Mouse (Mus musculus) kidney, postnatal 4 days (tissue): ENCODE measurements around the gene Mgmt.
A peak's percentile ranks its signal among the peaks of the same experiment; 100 is the strongest.

Source experiments
- DNase-seq, 2 experiments: peaks; one replicate each; pipeline ENCODE4 v3.0.0; 2021; ENCODE audit warnings: mixed read lengths in 2 of 2

Gene Mgmt

GRCm38 (mm10) chr7:136912901-136913300 is 18.5 kb downstream of the Mgmt start:
- DNase-seq = peak; percentile 19 to 51

DNA sequence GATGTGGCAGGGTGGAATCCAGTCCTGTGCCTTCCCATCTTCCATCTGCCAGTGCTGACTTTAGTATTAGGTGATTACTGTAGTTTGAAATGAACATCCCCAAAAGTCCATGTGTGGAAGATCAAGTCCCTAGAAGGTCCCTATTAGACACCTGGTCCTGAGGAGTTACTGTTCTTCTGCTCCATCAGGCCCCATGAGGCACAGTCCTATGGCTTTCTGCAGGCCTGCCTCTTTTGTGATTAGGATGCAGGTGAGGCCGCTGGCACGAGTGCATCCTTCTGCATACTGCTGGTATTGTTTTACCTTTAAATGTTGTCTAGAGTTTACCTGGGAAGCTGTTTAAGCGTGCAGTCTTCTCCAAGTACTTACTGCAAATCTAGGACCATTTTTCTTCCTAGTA is 21.6 kb downstream of the Mgmt start:
- DNase-seq = no peak

DNA sequence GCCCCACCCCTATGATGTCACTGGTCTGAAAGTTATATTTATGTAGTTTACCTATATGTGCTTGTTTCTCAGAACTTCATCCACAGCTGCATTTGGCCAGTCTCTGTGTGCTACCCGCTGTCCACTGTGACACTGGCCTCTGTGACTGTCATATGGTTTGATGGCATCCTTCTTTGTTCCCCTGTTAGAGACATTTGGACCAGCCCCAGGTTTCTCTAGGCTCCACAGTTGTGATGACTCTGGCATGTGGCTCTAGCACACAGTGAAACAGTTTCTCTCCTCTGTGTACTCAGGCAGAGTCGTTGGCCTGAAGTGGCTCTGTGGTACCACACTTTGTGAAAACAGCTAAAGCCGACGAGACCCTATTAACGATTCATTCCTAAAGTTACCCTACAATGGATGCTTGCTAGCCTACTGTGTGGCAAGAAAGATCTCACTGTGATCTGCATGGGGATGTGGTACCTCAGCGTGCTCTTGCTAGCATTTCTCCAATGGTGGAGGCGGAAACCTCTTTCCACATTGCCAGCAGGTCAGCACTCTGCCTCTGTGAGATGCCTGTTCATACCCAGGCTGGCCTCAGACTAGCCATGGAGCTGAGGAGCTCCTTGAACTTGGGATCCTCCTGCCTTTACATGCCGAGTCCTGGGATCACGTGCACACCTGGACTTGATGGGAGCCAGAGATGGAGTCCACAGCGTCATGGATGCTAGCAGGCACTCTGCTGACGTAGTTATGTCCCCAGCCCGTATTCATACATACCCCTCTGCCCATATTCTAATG is 26.8 kb downstream of the Mgmt start:
- no peak for DNase-seq

GRCm38 (mm10) chr7:136922230-136922629 is 27.8 kb downstream of the Mgmt start:
- DNase-seq = no peak

GRCm38 (mm10) chr7:136924610-136925260 is 30.3 kb downstream of the Mgmt start:
- no peak for DNase-seq

- DNase-seq = no peak
These were observed 31.8 kb downstream of the Mgmt start for GRCm38 (mm10) chr7:136926178-136926577.

- no peak for DNase-seq
These were observed 36.0 kb downstream of the Mgmt start for GRCm38 (mm10) chr7:136930451-136930850.

DNA sequence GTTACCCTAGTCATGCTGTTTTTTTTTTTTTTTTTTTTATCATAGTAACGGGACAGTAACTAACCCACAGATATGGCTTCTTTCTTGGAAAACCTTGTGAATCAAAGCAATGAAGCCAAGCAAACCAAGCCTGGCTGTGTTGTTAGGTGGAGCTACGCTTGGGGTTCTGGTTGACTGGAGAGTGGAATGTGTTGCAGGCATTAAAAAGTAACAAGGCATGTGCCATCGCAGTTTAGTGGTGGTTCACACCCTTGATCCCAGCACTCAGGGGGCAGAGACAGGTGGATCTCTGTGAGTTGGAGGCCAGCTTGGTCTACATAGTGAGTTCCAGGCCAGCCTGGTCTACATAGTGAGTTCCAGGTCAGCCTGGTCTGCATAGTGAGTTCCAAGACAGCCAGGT is 39.0 kb downstream of the Mgmt start:
- DNase-seq = no peak

- no peak for DNase-seq
These were observed 39.9 kb downstream of the Mgmt start for GRCm38 (mm10) chr7:136934336-136934735.

GRCm38 (mm10) chr7:136934784-136935183 is 40.4 kb downstream of the Mgmt start:
- DNase-seq = peak in 1 of 2 experiments; percentile 50

DNA sequence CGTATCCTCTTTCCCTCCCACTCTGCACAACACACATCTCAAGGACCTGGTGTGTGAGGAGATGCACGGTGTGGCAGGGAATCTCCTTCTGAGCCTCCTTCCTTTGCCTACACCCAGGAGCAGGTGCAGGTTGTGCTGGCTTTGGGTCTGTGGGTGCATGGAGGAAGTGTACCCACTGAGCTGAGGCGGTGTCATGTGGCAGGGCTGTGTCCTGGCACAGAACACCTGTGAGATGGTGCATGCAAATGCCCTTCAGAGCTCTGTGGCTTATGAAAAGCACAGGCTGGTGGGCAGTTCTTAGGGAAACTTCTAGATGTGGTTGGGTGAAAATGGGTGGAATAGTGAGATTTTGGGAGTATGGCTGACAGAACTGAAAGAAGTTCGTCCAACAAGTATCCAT is 44.0 kb downstream of the Mgmt start:
- DNase-seq = peak in 1 of 2 experiments; percentile 23

GRCm38 (mm10) chr7:136942414-136942813 is 48.0 kb downstream of the Mgmt start:
- no peak for DNase-seq

DNA sequence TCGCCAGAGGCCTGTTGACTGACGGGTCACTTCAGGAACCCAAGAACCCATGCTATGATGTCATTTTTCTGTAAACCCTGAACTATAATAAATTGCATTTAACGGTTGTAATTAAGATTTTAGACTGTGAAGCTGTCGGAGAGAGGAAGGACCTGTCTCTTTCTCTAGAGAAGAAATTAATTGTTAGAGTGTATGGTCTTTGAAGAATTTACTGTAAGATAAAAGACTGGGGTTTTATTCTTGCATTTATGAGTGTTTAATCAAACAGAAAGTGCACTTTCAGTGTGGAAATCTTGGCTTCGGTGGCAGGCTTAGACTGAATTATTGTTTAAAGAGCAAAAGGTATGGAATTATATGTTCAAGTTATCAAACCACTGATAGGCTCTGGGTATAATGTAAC is 49.5 kb downstream of the Mgmt start:
- no peak for DNase-seq

DNA sequence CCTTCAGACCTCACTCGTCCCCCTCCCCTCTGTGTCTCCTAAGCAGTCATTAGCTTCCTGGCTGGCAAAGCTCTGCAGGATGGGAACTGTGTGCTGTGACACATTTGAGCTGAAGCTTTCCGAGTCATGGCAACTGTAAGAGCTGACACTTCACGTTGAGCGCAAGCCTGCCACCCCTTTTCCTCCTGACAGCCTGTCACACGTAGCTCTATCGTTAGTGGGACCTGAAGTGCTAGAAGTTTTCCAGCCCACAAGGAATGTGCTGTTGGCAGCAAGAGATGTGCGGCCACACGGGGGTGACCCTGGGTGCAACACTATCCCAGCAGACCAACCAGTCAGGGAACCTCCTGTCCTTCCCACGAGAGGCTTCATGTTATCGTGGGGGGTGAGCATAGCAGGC is 51.3 kb downstream of the Mgmt start:
- peak in 1 of 2 experiments; percentile 12 for DNase-seq

DNA sequence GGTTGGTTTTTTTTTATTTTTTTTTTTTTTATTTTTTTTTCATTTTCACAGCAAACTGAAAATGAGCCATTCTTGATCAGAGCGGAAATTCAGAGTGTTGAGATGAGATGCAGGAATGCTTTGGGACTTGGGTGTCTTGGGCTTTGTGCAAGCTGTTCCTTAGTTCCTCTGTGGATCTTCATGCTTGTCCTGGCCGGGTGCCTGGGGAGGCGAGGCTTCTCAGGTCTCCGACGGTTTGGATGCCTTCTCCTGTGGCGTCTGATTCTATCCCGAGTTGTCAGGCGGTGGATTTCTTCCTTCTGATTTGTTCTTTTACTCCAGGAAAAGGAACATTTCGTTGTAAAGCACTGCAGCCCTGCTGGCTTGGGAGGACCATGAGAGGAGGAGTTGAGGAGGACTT is 51.7 kb downstream of the Mgmt start:
- peak; percentile 18 to 24 for DNase-seq

- no peak for DNase-seq
These were observed 53.9 kb downstream of the Mgmt start for GRCm38 (mm10) chr7:136948275-136948810.

- DNase-seq = peak; percentile 31 to 42
These were observed 58.2 kb downstream of the Mgmt start for GRCm38 (mm10) chr7:136952608-136953007.

- peak; percentile 21 for DNase-seq
These were observed 58.8 kb downstream of the Mgmt start for GRCm38 (mm10) chr7:136953251-136953650.

- DNase-seq = no peak
These were observed 77.9 kb downstream of the Mgmt start for GRCm38 (mm10) chr7:136972361-136972760.

- no peak for DNase-seq
These were observed 80.6 kb downstream of the Mgmt start for GRCm38 (mm10) chr7:136975001-136975400.

- no peak for DNase-seq
These were observed 103.0 kb downstream of the Mgmt start for GRCm38 (mm10) chr7:136997456-136997855.

DNA sequence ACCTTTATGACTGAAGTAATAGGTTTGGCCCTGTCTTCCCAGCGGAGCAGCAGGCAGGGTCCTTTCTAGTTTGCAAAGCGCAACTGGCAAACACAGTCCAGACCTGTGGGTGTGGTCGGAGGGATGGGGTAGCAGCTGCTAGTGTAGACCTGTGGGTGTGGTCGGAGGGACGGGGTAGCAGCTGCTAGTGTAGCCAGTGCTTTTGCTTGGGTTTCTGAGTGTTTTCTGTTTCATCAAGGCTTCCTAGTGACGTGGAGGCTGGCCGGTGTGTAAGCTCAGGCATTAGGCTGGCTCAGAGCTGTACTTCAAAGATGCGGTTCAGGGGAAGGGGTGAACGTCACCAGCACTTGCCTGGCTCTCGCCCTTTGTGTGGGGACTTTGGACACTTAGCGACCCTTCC is 106.3 kb downstream of the Mgmt start:
- DNase-seq = no peak

- peak in 1 of 2 experiments; percentile 32 for DNase-seq
These were observed 106.8 kb downstream of the Mgmt start for GRCm38 (mm10) chr7:137001215-137001614.

DNA sequence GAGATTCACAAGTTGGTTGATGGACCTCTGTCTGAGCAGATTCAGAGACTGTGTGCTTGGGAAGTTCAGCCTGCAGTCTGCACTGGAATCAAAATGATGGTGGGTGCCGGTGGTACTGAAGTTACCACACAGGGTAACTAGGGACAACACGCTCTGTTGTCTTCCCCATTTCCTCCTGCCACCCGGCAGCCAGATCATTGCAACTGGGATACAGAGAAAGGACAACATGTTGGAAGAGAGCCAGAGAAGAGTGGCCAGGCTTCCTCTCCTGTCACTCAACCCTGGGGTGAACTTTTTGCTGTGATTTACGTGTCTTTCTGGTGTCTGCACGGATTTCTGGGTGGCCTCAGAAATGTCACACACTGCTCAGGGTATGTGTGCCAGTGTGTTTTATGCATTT is 107.4 kb downstream of the Mgmt start:
- peak; percentile 15 to 28 for DNase-seq
